Mouse (Mus musculus) neural tube, embryonic 11.5 days (tissue): ENCODE results near the gene Sumo1. TPM values are rescaled to one million over a fixed set of nuclear protein-coding genes. Genes with fewer than 3 reads are reported as not detected.

ENCODE experiments used
- ATAC-seq: fragments of 200-750 bp; cut with Nextera tagmentation; 2 replicates; pipeline ENCODE4 v1.8.0; 2017; ENCODE audit warnings: moderate number of reproducible peaks, mild to moderate bottlenecking, moderate TSS enrichment, moderate library complexity; ENCODE audit not compliant: insufficient read depth, low FRiP score, low TSS enrichment
- DNase-seq: peaks from one replicate; pipeline ENCODE4 v3.0.0-alpha.2; 2015; ENCODE audit warnings: low spot score
- H3K27ac ChIP-seq: fragments of 300-500 bp; sonication (generic); 2 replicates; pipeline ENCODE4 v1.5.1; 2014; ENCODE audit warnings: low read depth, mild to moderate bottlenecking, low read length
- H3K27me3 ChIP-seq: fragments of 300-500 bp; sonication (generic); 2 replicates; pipeline ENCODE4 v1.6.1; 2014; ENCODE audit warnings: mild to moderate bottlenecking, low read length, mixed read lengths; ENCODE audit not compliant: control insufficient read depth, insufficient read depth
- H3K36me3 ChIP-seq: fragments of 300-500 bp; sonication (generic); 2 replicates; pipeline ENCODE4 v1.6.1; 2014; ENCODE audit warnings: mild to moderate bottlenecking, low read length, moderate library complexity, mixed read lengths; ENCODE audit not compliant: control insufficient read depth, insufficient read depth
- H3K4me1 ChIP-seq: fragments of 300-500 bp; sonication (generic); 2 replicates; pipeline ENCODE4 v1.6.1; 2014; ENCODE audit warnings: low read length, mixed read lengths; ENCODE audit not compliant: control insufficient read depth, insufficient read depth
- H3K4me2 ChIP-seq: fragments of 300-500 bp; sonication (generic); 2 replicates; pipeline ENCODE4 v1.6.1; 2014; ENCODE audit warnings: low read depth, mild to moderate bottlenecking, moderate library complexity
- H3K4me3 ChIP-seq: fragments of 300-500 bp; sonication (generic); 2 replicates; pipeline ENCODE4 v1.5.1; 2014; ENCODE audit warnings: low read depth, low read length
- H3K9ac ChIP-seq: fragments of 300-500 bp; sonication (generic); 2 replicates; pipeline ENCODE4 v1.6.1; 2014; ENCODE audit warnings: mild to moderate bottlenecking, low read length
- H3K9me3 ChIP-seq: fragments of 300-500 bp; sonication (generic); 2 replicates; pipeline ENCODE4 v1.6.1; 2016; ENCODE audit warnings: low read length; ENCODE audit not compliant: control insufficient read depth
- WGBS: fragments of 180-500 bp; shearing (Covaris S2); extraction: QIAGEN DNeasy Blood & Tissue Kit; methylation state at CpG from one replicate; pipeline ENCODE4 v1.1.7; 2014; 5-methylcytosine and 5-hydroxymethylcytosine counted together
- polyA plus RNA-seq: library from polyadenylated mRNA; unstranded; fragments of >200 nt; fragmentation: Nextera tagmentation; extraction: Ambion mirVana; gene quantifications from 2 replicates; pipeline ENCODE4 v1.2.1, GENCODE M21; 2014

The Sumo1 gene
- polyA plus RNA-seq, 1 experiment from 2014 or later = 503 TPM

DNA sequence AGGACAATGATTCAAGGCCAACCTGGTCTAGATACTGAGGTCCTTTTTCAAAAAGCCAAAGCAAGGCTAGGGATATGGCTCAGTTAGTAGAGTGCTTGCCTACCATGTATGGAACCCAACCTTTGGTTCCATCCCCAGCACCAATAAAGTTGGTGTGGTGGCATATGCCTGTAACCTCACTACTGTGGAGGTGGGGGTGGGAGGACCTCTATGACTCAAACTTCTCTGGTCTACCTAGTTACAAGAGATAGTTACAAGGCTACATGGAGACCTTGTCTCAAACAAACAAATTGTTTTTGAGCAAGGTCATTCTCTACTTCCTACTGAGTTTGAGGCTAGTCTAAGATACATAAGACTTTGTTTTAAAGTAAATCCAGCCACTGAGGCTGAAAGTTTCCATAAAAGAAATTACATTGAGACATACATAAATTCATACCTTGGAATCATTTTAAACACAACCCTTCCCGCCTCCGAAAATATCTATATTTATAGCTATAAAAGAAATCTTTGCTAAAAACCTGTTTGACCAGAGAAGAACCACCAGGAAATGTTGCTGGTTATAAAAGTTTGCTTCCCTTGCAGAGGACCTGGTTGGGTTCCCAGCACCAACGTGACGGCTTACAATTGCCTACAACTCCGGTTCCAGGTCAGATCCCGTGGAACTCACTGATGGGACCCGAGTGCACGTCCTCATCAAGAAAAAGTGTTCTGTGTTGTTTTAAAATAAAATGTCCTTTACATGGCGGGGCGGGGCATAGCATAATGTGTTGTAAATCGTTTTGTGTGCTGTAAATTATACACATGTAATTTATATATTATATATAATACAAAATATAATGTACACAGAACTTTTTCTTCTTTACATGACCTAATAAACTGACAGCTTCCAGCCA lies 13.5 kb upstream of the Sumo1 start:
- Histone ChIP-seq H3K27me3 (no peaks in the 10 kb centered on the region), H3K4me3 (peak overlapping the region; percentile 73), H3K36me3 (no peaks in the 10 kb centered on the region), H3K4me1 (peaks cover 11% of the 10 kb centered on the region), H3K4me2 (peak overlapping the region; percentile 54), H3K27ac (no peak overlapping the region), H3K9me3 (no peaks in the 10 kb centered on the region), H3K9ac (peak overlapping the region; percentile 48; the same call in 1 of the 2 replicates)
- DNase-seq (no peak), ATAC-seq (no peak)
- WGBS = 12% methylated on average over 11 of the region's 11 CpGs

- H3K36me3 ChIP-seq = no peaks in the 10 kb centered on the region
- no peaks in the 10 kb centered on the region for H3K9me3 ChIP-seq
- H3K4me2 ChIP-seq = no peak overlapping the region
- no peaks in the 10 kb centered on the region for H3K27me3 ChIP-seq
- peaks cover 8% of the 10 kb centered on the region for H3K4me1 ChIP-seq
- H3K9ac ChIP-seq = no peak overlapping the region
- no peak overlapping the region for H3K4me3 ChIP-seq
- no peak overlapping the region for H3K27ac ChIP-seq
- ATAC-seq (no peak), DNase-seq (no peak)
- 99% methylated on average over 2 of the region's 2 CpGs for WGBS
Measured at GRCm38 (mm10) chr1:59673661-59674060, 3.0 kb upstream of the Sumo1 start.

GRCm38 (mm10) chr1:59669962-59670630 lies 538 bp downstream of the Sumo1 start:
- Histone ChIP-seq H3K27ac (peak overlapping the region; percentile 89), H3K9me3 (no peaks in the 10 kb centered on the region), H3K9ac (peak overlapping the region; percentile 93), H3K27me3 (no peaks in the 10 kb centered on the region), H3K4me3 (peak overlapping the region; percentile 98), H3K4me2 (peak overlapping the region; percentile 65), H3K36me3 (no peaks in the 10 kb centered on the region), H3K4me1 (peaks cover 8% of the 10 kb centered on the region)
- under 1% methylated on average over 45 of the region's 54 CpGs for WGBS
- DNase-seq (no peak), ATAC-seq (no peak; the same call in 1 of the 2 replicates)

DNA sequence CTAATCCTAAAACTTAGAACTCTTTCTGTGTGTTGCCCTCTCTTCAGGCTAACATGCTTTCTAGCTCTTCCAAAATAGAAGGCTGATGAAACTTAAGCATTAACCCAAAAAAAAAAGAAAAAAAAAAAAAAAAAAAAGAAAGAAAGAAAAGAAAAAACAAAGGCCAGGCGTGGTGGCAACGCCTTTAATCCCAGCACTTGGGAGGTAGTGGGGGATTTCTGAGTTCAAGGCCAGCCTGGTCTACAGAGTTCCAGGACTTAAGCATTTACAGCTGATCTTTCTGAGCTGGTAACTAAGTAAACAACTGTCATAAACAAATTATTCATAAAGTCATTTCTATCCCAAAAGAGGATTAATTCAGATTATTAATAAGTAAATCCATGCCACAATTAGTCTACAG lies 1.8 kb downstream of the Sumo1 start:
- 86% methylated on average over 2 of the region's 2 CpGs for WGBS
- Histone ChIP-seq H3K9ac (no peak overlapping the region), H3K9me3 (no peaks in the 10 kb centered on the region), H3K27me3 (no peaks in the 10 kb centered on the region), H3K4me2 (no peak overlapping the region), H3K4me3 (no peak overlapping the region), H3K4me1 (peaks cover 8% of the 10 kb centered on the region), H3K27ac (no peak overlapping the region), H3K36me3 (no peaks in the 10 kb centered on the region)
- DNase-seq = no peak
- no peak for ATAC-seq

DNA sequence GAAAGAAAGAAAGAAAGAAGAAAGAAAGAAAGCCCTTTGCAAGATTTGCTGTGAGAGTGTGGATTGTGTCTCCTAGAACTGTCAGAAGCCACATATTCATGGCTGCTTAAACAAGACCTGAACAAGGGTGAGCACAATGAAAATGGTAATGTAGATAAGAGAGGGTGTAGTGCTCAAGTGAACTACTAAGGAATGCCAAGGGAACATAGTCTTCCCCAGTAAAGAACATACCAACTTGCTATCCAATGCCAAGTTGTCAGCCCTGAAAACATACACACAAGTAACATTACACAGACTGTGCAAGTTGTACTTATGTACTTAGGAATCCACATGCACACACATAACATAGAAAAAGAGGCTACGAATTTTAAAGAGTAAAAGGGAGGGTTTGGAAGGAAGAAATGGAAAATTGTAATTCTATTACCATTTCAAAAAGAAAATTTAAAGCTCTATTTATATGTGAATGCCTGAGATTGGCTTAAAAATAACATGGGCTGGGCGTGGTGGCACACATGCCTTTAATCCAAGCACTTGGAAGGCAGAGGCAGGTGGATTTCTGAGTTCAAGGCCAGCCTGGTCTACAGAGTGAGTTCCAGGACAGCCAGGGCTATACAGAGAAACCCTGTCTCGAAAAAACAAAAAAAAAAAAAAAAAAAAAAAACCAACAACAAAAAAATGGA lies 7.0 kb downstream of the Sumo1 start:
- H3K4me3 ChIP-seq = no peak overlapping the region
- H3K27ac ChIP-seq = no peak overlapping the region
- H3K36me3 ChIP-seq = no peaks in the 10 kb centered on the region
- no peaks in the 10 kb centered on the region for H3K27me3 ChIP-seq
- no peaks in the 10 kb centered on the region for H3K4me1 ChIP-seq
- no peak overlapping the region for H3K9ac ChIP-seq
- ATAC-seq (no peak), DNase-seq (no peak)
- no peak overlapping the region for H3K4me2 ChIP-seq
- WGBS = 95% methylated on average over 3 of the region's 3 CpGs
- H3K9me3 ChIP-seq = no peaks in the 10 kb centered on the region

- Histone ChIP-seq H3K4me1 (no peaks in the 10 kb centered on the region), H3K4me2 (no peak overlapping the region), H3K9ac (no peak overlapping the region), H3K27ac (no peak overlapping the region), H3K36me3 (no peaks in the 10 kb centered on the region; the same call in 1 of the 2 replicates), H3K4me3 (no peak overlapping the region), H3K27me3 (no peaks in the 10 kb centered on the region), H3K9me3 (no peaks in the 10 kb centered on the region)
- no peak for ATAC-seq
- DNase-seq = no peak
- 94% methylated on average over 7 of the region's 7 CpGs for WGBS
Measured at GRCm38 (mm10) chr1:59656244-59657171, 14.1 kb downstream of the Sumo1 start.

- no peak overlapping the region for H3K9ac ChIP-seq
- no peaks in the 10 kb centered on the region for H3K9me3 ChIP-seq
- no peak overlapping the region for H3K27ac ChIP-seq
- no peaks in the 10 kb centered on the region; the same call in 1 of the 2 replicates for H3K36me3 ChIP-seq
- no peaks in the 10 kb centered on the region for H3K27me3 ChIP-seq
- DNase-seq (no peak), ATAC-seq (no peak)
- 93% methylated on average over 3 of the region's 3 CpGs for WGBS
- H3K4me2 ChIP-seq = no peak overlapping the region
- H3K4me3 ChIP-seq = no peak overlapping the region
- H3K4me1 ChIP-seq = no peaks in the 10 kb centered on the region
Measured at GRCm38 (mm10) chr1:59653243-59653911, 17.3 kb downstream of the Sumo1 start.
